Mouse (Mus musculus): Measurements from ENCODE around the gene Ttc28.

Ttc28 gene

DNA sequence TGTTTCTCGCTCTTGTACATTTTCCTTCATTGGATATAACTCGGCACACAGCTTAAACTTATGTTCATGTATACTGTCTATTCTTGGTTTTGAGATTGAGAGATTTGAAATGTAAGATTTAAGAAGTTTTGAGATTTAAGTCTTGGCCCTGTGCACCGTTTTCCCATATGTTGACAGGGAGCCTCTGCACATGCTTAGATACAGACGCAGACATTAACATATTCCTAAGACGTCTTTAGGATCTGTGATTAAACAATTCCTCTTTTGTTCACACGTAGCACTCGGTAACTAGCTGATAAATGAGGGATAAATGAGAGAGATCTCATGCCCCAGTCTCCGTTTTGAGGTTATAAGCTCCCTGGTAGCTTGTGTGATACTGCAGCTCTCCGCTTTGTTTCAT, 174.8 kb downstream of the Ttc28 start:
- no peak for DNase-seq (ENCODE audit: low spot score)

DNA sequence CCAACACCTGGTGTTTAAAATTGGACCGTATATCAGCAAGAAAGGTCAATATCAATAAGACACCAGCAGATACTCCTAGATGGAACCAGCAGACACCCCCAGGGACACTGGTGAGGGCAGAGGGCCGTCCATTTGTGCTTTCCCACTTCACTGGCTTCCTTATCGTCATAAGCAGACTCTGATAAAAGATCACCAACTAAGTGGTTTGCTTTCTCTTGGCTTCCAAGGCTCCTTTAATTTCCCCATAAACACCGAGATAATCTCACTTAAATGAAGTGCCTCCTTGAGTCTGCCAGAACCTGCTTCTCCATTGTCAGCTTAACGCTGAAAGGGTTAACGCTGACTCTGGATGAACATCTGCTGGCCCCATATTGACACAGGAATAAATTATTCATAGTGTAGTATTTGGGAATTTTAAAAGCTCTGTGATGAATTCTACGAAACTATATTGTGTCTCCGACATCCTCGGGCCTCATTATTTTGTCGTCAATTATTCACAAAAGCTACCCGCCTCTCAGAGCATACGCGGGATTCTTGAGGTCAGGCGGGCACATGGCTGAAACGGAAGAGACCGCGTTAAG, 175.3 kb downstream of the Ttc28 start:
- no peak for DNase-seq (ENCODE audit: low spot score)

DNA sequence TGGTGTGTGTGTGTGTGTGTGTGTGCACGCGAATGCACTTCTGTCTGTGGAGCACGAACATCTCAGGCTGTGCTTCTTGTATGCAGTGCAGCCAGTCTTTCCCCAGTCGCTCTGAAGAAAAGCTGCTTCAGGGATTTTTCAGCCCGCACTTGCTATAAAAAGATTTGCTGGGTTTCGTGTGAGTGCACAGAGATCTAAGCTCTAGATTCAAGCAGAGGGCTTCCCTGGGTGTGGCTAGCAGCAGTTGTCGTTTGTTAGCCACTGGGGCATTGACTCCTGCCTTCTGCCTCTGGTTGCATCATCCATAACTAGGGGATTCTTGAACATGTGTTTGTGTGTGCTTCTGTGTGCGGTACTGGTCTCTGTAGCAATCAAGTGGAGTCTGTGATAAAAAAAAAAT, 175.9 kb downstream of the Ttc28 start:
- no peak for DNase-seq (ENCODE audit: low spot score)

DNA sequence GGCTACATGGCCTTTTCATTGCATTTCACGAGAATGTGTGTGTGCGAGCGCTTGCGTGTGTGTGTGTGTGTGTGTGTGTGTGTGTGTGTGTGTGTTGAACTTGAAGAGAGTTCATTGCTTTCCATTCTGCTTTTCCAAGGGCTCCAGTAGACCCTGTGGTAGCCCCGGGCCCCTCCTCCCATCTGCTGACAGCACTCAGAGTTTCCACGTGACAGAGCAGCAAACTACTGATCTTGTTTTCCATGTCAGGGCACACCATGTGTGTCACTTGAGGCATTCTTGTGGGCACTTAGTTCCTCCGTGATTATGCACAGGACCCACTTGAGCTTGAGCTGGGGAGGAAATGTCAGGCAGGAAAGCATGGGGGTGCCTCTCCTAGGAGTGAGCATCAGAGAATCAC, 177.5 kb downstream of the Ttc28 start:
- DNase-seq (ENCODE audit: low spot score) = no peak

DNA sequence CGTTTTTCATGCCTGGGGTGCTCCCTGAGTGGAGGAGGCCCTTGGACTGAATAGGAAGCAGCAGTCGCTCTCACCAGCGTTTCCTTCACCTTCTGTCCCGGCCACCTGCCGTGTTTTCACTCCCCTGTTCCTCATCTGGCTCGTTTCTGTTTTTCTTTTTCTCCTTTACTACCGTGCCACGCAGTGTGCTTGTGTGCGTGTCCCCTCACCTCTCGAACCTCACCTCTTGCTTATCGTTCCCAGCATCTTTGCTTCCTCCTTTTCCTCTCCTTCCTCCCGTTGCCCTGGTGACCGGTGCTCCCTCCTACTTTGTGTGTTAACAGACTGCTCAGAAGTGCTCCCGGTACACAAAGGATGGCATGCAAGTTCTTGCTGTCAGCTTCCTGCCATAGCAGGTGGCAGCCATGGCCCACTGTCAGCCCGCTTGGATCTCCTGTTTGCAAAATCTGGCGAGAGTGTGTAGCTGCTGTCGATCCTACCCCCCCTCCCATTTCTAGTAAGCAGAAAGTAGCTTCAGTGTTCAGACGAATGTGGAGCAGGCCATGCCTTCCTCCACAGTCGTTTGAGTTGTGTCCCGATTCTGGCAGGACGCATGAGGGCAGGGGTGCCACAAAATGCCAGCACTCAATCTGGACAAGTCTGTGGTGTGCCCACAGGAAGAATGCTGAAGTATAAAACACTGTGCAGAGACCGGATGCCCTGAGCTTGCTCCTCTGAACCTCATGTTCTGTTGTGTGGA, 179.0 kb downstream of the Ttc28 start:
- DNase-seq (ENCODE audit: low spot score) = no peak

DNA sequence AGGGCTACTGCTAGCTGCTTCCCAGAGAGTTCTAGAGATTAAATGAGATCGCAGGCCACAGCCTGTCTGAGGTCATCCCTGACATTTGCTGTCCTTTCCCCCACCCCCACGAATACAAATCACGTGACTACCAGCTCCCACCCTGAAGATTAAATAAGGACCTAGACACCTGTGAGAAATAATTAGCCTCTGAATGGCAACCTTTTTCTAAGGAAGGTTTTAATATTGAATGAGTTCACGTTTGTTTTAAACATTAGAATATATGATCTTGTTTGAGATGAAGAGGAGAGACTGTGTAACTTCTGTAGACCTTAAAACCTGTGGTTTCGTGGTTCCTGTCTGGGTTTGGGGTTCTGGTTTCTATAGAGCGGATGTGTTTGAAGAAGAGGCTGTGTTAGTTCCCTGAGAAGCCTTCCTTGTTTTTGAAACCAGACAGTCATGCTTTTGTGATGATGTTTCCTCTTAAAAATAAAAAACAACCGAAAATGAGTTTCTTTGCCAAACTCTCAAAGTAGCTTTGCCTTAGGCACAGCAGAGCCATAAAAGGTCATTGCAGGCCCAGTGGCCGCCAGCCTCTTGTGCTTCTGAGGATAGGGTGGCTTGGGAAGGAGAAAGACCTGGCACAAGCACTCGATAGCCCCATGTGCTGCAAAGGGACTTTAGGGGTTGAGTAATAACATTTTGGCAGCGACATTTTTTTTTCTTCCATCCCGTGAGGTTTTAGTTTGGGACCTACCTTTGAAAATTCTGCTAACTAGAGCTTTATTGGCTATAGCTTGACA, 179.7 kb downstream of the Ttc28 start:
- DNase-seq (ENCODE audit: low spot score) = no peak

DNA sequence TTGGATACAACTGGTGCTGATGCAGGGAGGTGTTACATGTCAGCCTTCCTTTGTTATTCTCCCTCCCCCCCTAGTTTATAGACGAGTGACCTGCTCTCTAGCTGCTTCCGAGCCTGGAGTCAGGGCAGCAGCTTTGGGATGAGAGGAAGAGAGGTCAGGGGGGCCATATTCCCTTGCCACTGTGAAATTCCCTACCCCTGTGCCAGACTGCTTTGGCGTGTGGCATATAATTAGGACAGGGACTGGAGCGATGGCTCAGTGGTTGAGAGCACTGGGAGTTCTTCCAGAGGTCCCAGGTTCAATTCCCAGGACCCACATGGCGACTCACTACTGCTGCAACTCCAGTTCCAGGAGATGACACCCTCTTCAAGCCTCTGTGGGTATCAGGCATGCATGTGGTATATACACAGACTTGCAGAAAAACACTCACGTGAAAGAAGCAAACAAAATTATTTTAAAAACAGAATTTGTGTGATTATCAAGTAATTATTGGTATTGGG, 180.7 kb downstream of the Ttc28 start:
- DNase-seq (ENCODE audit: low spot score) = no peak

DNA sequence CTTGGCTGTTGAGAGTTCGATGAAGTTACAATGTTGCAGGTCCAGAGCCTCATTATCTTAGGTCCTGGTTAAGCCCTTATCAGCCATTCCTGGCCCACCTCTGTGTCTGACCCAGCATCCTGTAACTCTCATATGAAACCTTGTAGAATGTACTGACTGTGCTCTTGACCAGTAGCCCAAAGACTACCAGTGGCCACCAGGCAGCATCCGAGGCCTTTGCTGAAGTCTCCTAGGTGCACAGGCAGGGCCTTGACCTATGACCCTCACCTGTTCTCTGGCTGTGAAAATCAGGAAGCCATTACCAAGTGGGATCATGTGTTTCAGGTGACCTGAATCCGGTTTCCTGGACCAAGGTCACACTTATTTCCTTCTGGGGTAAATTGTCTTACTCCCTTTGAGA, 183.6 kb downstream of the Ttc28 start:
- DNase-seq (ENCODE audit: low spot score) = no peak

DNA sequence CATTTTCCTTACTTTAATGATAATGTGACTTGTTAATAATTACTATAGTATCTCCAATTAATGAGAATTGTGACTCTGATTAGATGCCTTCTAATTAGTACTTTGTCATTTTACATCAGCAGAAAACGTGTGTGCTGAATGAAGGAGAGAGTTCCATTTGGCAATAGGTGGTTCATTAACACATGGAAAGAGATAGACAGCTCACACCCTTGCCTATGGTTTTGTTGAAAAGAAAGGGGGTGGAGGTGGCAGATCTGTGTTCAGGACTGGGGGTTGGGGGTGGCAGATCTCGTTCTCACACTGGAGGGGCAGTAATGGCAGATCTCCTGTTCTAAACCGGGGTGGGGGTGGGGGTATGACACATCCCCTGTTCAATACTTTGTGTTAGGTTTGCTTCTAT, 184.4 kb downstream of the Ttc28 start:
- no peak for DNase-seq (ENCODE audit: low spot score)

DNA sequence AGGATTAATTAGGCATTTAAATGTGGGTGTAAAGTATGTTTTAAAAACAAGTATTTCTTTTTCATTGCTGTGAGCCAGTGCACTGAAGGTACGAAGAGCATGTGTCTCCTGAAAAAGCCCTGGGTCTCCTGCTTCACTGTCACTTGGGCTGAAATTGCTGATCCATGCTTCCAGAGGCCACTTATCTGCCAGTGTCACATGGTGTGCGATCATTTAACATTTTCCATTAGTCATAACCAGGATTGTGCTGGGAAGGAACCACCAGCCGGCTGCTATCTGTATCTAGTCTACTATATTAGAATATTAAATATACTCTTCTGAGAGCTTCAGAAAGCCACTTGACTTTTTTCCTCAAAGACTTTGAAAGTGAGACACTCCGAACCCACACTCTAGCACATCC, 186.2 kb downstream of the Ttc28 start:
- no peak for DNase-seq (ENCODE audit: low spot score)

DNA sequence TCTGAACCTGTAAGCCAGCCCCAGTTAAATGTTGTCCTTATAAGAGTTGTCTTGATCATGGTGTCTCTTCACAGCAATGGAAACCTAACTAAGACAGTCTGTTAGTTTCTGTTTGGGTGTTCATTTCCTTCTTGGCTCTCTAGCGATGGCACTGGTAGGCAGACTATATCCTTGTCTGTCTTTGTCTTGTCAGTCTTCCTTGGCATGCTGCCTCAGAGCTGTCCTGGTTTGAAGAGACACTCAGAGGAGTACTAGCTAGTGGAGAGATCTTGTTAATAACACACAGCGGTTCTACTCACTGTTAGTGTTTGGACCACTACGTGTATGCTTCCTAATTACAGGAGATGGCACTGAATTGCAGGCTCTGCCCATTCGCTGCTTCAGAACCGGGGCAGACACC, 189.9 kb downstream of the Ttc28 start:
- no peak for DNase-seq (ENCODE audit: low spot score)

DNA sequence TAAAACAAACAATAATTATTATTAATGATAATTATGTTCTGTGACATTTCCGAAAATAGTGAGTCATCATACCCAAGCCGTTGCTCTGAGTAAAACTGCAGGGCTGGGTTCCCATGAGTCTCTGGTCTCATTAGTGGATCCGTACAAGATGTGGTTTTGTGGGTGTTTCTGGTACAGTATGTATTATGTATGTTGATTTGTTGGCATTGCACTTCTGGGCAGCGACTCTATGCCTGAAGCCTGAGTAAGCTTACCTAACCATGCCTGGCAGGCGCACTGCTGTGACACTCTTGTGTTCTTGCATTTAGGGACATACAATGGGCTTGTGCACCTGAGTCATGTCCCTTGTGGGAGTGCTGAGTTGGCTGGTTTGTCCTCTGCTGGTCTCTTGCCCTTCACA, 190.3 kb downstream of the Ttc28 start:
- no peak for DNase-seq (ENCODE audit: low spot score)

DNA sequence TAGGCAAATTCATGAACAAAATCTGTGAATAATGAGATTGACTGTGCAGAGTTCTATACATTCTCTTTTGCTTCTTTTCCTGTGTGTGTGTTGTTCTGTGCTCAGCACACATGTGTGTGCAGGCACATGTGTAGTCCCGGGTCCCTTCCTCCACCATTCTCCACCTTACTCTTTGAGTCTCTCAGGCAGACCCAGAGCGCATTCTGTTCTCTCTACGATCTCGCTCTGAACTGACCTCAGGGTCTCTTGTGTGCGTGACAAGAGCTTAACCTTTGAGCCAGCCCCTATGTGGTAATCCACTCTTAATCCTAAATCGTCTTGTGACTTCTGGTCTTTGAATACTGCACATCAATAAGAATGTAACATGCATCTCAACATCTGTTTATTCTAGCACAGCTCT, 190.8 kb downstream of the Ttc28 start:
- DNase-seq (ENCODE audit: low spot score) = no peak

DNA sequence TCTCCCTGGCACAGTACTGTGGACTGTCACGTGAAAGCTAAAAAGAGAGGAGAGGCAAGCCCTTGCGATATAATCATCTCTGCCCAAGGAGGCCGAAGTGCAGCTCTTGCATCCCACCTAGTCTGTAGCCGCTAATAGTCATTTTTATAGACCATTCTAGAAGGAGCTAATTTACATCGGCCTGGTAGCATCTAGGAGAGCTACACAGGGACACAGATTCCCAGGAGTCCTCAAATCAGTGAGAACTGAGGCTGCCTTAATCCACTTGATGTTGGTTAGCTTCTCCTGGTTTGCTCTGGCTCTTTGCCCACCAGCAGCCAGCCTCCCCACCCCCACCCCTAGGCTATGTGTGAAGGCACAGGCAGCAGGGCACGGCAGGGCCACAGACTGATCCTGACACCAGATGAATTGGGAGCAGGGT, 193.7 kb downstream of the Ttc28 start:
- DNase-seq (ENCODE audit: low spot score) = no peak

DNA sequence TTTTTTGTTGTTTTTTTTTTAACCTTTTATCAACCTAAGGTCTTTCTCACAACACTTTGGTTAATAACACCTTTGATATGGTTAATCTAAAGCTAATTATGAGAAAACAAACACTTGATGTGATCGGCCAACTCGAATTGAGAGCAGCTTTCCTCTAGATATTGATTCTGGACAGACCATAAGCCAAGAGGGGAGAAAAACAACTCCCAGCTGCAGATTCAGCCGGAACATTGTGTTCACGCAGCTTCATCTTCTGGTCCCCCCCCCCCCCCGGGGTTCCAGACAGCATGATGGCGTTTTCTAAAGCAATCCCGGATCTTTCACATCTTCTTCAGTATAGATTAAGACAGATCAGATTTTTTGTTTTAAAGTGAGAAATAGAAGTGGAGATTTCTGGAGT, 194.4 kb downstream of the Ttc28 start:
- DNase-seq (ENCODE audit: low spot score) = no peak

DNA sequence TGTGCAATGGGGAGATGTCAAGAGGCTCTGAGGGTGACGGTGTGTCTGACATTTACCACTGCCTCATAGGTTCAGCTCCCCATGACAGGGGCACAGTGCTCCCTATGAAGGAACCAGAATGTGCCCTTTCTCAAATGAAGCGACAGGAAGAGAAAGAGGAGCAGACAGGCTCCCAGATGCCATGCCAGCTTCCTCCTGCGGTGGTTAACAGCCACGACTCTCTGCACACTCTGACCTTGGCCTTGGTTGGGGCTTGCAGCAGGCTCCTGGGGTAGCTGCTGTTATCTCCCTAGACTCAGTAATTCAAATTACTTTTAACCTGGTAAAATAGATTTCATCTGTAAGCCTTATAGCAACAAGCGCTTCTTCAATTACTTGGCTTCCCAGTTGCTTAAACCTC, 196.2 kb downstream of the Ttc28 start:
- no peak for DNase-seq (ENCODE audit: low spot score)

DNA sequence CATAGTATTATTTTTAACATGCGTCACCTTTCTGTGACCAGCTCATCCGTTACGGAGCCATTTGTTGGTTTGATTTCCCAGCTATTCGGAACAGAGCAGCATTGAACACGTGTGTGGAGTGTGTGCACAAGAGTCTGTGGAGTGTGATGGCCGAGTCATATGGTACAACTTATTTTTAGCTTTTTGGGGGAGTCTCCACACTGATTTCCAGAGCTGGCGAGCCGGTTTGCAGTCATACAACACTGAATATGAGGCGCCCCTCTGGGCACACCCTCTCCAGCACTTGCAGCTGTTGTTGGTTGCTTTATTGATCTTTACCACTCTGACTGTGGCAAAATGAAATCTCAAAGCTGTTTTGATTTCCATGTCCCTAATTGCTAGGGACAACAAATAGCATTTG, 197.7 kb downstream of the Ttc28 start:
- no peak for DNase-seq (ENCODE audit: low spot score)

DNA sequence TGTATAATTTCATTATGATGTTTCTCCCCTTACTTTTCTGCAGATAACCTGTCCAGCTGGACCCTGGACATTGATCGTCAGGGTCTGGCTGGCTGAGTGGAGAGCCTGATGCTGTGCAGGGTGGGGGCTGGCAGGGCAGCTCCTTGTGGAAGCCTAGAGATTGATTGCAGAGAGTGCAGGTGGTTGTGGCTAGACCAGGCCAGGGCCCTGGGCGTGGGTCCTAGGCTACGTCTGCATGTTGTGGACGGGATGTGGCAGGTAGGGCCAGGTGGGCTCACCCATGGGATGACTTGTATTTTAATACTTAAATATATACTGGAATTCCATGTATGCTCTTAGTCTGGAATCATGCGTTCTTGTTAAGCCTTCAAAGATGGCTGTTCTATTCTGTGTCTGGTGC, 201.0 kb downstream of the Ttc28 start:
- DNase-seq (ENCODE audit: low spot score) = no peak

DNA sequence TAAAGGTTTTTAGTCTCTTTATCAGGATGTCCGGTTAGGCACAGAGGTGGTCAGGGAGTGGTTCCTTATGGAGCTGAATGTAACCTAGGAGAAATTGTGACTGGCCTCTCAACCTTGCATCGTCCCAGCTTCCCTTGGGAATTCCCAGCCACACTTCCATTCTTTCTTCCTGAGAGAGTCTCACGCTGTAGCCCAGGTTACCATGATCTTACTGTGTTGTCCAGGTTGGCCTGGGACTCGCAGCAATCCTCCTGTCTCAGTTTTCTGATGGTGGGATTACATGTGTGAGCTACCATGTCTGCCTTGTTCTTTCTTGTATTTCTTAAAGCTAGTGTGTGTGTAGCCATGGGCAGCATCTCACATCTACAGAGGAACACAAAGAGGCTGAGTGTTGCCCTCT, 206.2 kb downstream of the Ttc28 start:
- no peak for DNase-seq (ENCODE audit: low spot score)

DNA sequence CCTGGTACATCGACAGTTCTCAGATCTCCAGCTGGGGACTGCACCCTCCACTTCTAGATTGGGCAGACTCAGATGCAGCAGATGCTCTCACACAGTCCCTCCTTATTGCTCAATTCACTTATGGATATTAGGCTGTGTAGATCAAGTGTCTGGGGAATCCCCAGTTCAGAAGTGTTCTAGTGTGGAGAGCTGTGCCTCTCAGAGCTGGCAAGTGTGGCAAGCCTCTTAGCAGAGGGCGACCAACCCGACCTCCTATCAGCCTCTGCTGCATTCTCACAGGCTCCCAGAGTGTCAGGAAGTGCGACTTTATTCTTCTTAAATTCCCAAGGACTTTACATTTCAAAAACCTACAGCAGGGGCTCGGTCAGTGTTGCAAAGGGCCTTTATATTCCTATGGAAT, 217.1 kb downstream of the Ttc28 start:
- no peak for DNase-seq (ENCODE audit: low spot score)

DNA sequence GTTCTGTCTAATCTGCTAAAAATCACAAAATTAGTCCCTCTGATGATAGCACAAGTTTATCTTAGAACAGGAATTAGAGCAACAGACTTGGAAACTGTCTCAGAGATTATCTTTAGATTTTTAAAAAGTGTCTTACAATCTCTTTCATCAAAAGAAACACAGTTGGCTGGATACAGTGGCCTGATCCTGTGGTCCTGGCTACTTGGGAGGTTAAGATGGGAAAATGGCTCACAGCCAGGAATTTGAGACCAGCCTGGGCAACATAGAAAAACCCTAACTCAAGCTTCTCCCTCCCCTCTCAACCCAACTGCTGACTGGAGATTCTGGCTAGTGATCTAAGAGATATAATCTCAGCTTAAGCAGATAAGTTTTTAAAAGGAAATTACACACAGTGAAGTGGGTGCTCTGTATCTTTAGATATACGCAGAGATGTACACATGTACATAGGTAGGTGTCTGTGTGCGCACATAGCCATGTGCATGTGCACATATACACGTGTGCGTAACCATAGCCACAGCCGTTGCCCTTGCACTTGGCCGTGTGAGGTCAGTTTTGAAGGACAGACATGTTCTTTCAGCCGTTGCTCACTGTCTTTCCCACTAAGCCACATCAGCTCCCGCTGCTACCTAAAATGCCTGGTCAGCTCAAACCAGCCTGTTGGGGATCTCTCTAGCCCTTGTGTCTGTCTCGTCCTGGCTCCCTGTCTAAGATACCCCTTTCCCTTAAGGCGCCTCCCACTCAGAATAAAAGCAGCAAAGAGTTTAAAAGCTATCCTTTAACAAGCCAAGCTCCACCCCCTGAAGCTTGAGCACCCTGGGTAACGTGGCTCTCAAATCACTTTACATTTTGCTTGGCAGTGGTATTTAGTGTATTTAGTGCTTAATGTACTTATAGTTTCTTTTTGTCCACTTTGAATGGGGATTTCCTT, 217.9 kb downstream of the Ttc28 start:
- DNase-seq (ENCODE audit: low spot score) = peak; percentile 20

All from embryo, embryonic 10 days (tissue).